Mouse (Mus musculus): ENCODE results near the gene Fam160b1. TPM values are rescaled to one million over a fixed set of nuclear protein-coding genes. Genes with fewer than 3 reads are reported as not detected.

The Fam160b1 gene
- polyA plus RNA-seq, 1 experiment from 2014 or later, result 13.1 TPM

- Histone ChIP-seq H3K4me1 (peaks cover 17% of the 10 kb centered on the region), H3K4me3 (no peak overlapping the region), H3K9me3 (0 out of 2 replicates have a peak, but pooled peaks cover 5% of the 10 kb centered on the region), H3K27ac (replicated peaks) (no peak overlapping the region), H3K36me3 (replicated peaks) (no peaks in the 10 kb centered on the region), H3K27me3 (replicated peaks; ENCODE audit: low read depth, poor library complexity, severe bottlenecking) (no peaks in the 10 kb centered on the region)
- WGBS, result 92% methylated on average over 10 of the region's 10 CpGs
- DNase-seq (ENCODE audit: low spot score), result no peak
These were observed 7.3 kb upstream of the Fam160b1 start for GRCm38 (mm10) chr19:57353228-57353627.

DNA sequence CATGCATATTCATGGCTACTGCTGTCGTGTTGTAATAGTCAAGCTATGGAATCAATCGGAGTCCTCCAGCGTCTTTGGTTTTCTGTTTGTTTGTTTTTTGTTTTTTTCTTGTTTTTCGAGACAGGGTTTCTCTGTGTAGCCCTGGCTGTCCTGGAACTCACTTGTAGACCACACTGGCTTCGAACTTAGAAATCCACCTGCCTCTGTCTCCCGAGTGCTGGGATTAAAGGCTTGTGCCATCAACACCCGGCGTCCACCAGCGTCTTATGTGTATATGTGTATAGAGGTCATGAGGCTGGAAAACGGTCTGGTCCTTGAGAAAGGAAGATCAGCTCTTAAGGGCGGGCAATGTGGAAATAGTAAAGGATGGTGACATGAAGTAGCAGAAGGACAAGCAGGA, 6.4 kb upstream of the Fam160b1 start:
- H3K4me3 ChIP-seq, result no peak overlapping the region
- no peak for DNase-seq (ENCODE audit: low spot score)
- H3K9me3 ChIP-seq, result no peaks in the 10 kb centered on the region
- H3K27me3 ChIP-seq (replicated peaks; ENCODE audit: low read depth, poor library complexity, severe bottlenecking), result no peaks in the 10 kb centered on the region
- no peak overlapping the region for H3K27ac ChIP-seq (replicated peaks)
- H3K36me3 ChIP-seq (replicated peaks), result no peaks in the 10 kb centered on the region
- peaks cover 22% of the 10 kb centered on the region for H3K4me1 ChIP-seq
- 95% methylated on average over 11 of the region's 11 CpGs for WGBS

DNA sequence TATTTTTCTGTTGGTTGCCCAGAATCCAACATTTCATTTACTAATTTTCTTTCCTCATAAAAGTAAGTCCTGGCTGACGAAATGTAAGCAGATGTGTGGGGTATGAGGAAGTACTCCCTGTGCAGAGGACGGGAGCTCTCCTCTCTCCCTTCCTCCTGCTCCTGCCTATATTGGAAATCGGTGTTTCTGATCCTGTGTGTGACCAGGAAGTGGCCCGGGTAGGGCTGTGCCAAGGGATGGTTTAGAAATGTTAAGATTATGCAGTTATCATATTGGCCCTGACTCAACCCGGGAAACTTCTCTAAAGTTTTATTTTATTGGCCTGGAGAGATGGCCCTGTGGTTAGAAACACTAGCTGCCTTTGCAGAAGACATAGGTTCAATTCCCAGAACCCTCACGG, 5.8 kb upstream of the Fam160b1 start:
- Histone ChIP-seq H3K36me3 (replicated peaks) (no peaks in the 10 kb centered on the region), H3K4me3 (no peak overlapping the region), H3K27ac (replicated peaks) (no peak overlapping the region), H3K9me3 (no peaks in the 10 kb centered on the region), H3K4me1 (peaks cover 28% of the 10 kb centered on the region), H3K27me3 (replicated peaks; ENCODE audit: low read depth, poor library complexity, severe bottlenecking) (no peaks in the 10 kb centered on the region)
- WGBS, result 90% methylated on average over 6 of the region's 6 CpGs
- DNase-seq (ENCODE audit: low spot score), result no peak

DNA sequence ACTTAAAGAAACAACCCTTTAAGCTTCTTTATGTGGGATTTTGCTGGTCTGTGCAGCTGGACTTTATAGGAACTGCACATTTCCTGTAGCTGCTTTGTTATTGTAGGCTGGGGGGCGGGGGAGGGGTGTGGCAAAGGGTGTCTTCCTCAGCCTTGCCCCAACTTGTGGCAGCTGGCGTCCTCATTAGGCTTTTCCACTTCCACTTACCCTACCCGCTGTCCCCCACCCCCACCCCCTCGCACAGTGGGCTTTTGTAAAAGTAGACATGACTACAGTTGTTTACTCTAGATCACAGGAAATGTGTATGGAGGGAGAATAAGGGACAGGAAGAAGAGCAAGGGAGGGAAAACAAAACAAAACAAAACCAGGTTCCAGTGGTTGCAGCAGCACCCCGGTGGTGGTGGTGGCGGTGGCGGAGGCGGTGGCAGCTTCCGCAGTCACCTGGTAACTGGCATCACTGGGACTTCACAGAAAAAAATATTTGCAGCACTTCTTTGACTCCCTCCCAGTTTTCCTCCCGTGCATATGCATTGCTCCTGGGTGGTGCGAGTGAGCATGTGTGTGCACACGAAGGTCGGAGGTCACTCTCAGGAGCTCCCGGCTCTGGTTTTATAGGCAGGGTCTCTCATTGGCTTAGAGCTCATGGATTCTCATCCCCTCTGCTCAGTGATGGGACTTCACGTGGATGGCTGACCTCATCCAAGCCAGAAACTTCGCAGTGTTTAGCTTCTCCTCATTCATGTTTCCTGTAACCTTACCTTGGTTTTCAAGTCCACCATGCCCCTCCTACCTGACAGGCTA, 4.8 kb upstream of the Fam160b1 start:
- Histone ChIP-seq H3K4me3 (no peak overlapping the region), H3K9me3 (no peaks in the 10 kb centered on the region), H3K36me3 (replicated peaks) (no peaks in the 10 kb centered on the region), H3K4me1 (peaks cover 35% of the 10 kb centered on the region), H3K27ac (replicated peaks) (peak overlapping the region; percentile 61; the same call in 1 of the 2 replicates), H3K27me3 (replicated peaks; ENCODE audit: low read depth, poor library complexity, severe bottlenecking) (no peaks in the 10 kb centered on the region)
- WGBS, result 77% methylated on average over 16 of the region's 16 CpGs
- peak; percentile 31 for DNase-seq (ENCODE audit: low spot score)

DNA sequence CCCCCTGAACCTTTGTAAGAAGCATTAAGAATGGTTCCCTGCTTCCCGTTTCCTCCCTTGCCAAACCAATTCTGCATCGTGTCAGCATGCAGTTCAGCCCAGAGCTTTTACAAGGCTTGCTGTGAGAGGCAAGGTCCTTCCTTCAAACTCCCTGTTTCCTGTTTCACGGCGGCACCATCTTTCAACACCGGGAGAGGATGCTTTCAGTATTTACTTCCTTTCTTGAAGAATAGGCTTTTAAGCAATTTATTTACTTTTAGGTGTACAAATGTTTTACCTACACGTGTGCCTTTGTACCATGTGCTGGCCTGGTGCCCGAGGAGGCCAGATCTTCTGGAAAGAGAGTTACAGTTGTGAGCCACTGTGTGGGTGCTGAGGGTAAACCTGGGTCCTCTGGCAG, 4.2 kb upstream of the Fam160b1 start:
- DNase-seq (ENCODE audit: low spot score), result no peak
- WGBS, result 87% methylated on average over 7 of the region's 7 CpGs
- Histone ChIP-seq H3K4me1 (peaks cover 35% of the 10 kb centered on the region), H3K27me3 (replicated peaks; ENCODE audit: low read depth, poor library complexity, severe bottlenecking) (no peaks in the 10 kb centered on the region), H3K9me3 (no peaks in the 10 kb centered on the region), H3K36me3 (replicated peaks) (no peaks in the 10 kb centered on the region), H3K4me3 (no peak overlapping the region), H3K27ac (replicated peaks) (no peak overlapping the region)

- H3K36me3 ChIP-seq (replicated peaks), result no peaks in the 10 kb centered on the region
- H3K27me3 ChIP-seq (replicated peaks; ENCODE audit: low read depth, poor library complexity, severe bottlenecking), result no peaks in the 10 kb centered on the region
- no peak overlapping the region for H3K27ac ChIP-seq (replicated peaks)
- DNase-seq (ENCODE audit: low spot score), result no peak
- WGBS, result 91% methylated on average over 6 of the region's 6 CpGs
- H3K4me1 ChIP-seq, result peaks cover 38% of the 10 kb centered on the region
- H3K9me3 ChIP-seq, result no peaks in the 10 kb centered on the region
- no peak overlapping the region for H3K4me3 ChIP-seq
These were observed 3.2 kb upstream of the Fam160b1 start for GRCm38 (mm10) chr19:57357244-57357643.

DNA sequence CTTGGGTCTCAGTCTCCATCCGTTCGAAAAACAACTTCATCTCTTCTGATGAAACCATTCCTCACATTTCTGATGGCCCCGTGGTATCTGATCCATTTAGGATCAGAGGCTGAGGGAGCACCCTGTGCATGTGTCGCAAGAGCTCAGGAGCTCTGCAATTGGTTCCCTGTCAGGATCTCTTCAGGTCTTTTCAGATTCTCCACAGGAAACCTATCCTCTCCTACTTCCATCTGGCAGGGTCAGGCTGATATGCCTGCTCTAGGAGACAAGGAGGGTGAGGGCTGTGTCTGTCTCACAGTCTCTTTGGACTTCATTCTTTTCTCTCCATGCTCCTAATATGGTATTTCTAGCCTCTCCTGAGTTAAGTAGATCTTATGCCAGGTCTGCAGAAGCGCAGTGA, 2.7 kb upstream of the Fam160b1 start:
- WGBS, result 93% methylated on average over 5 of the region's 5 CpGs
- no peaks in the 10 kb centered on the region for H3K9me3 ChIP-seq
- no peaks in the 10 kb centered on the region for H3K36me3 ChIP-seq (replicated peaks)
- H3K27ac ChIP-seq (replicated peaks), result peak overlapping the region; percentile 44; the same call in 1 of the 2 replicates
- H3K4me1 ChIP-seq, result peaks cover 41% of the 10 kb centered on the region
- DNase-seq (ENCODE audit: low spot score), result no peak
- no peaks in the 10 kb centered on the region for H3K27me3 ChIP-seq (replicated peaks; ENCODE audit: low read depth, poor library complexity, severe bottlenecking)
- no peak overlapping the region for H3K4me3 ChIP-seq

GRCm38 (mm10) chr19:57358322-57358721, 2.2 kb upstream of the Fam160b1 start:
- H3K4me3 ChIP-seq, result no peak overlapping the region
- H3K4me1 ChIP-seq, result peaks cover 46% of the 10 kb centered on the region
- H3K9me3 ChIP-seq, result no peaks in the 10 kb centered on the region
- H3K36me3 ChIP-seq (replicated peaks), result no peaks in the 10 kb centered on the region
- DNase-seq (ENCODE audit: low spot score), result peak; percentile 32
- WGBS, result 82% methylated on average over 12 of the region's 12 CpGs
- peak overlapping the region; percentile 44; the same call in 1 of the 2 replicates for H3K27ac ChIP-seq (replicated peaks)
- no peaks in the 10 kb centered on the region for H3K27me3 ChIP-seq (replicated peaks; ENCODE audit: low read depth, poor library complexity, severe bottlenecking)

DNA sequence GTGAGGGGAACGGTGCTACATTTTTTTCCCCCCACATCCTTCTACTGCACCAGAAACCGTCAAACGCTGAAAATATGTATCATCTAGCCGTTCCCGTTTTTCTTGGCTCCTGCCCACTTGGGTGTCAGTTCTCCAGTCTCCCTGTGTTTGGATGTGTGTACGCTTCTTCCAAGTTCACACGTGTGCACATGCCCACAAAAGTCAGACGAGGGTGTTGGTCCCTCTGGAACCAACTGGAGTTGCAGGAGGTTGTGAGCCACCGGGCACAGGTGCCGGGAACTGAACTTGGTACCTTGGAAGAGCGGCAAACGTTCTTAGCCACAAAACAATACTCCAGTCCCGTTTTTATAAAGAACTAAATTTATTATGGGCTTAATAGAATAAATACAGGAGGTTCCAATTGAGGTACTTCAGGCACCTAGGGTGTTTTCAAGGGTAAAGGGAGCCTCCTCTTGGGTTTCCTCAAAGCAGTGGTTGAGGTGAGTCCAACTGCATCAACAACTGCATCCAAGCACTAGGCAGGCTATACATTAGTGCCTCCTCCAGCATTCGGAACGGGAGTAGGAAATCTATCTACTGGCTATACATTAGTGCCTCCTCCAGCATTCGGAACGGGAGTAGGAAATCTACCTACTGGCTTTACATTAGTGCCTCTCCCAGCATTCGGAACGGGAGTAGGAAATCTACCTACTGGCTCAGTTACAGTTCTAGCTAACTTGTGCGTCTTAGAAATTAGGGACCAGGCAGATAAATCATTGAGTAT, 1.5 kb upstream of the Fam160b1 start:
- peak overlapping the region; percentile 98; the same call in 1 of the 2 replicates for H3K4me3 ChIP-seq
- no peak overlapping the region for H3K27ac ChIP-seq (replicated peaks)
- H3K4me1 ChIP-seq, result peaks cover 53% of the 10 kb centered on the region
- WGBS, result 95% methylated on average over 20 of the region's 20 CpGs
- no peaks in the 10 kb centered on the region for H3K9me3 ChIP-seq
- H3K27me3 ChIP-seq (replicated peaks; ENCODE audit: low read depth, poor library complexity, severe bottlenecking), result no peaks in the 10 kb centered on the region
- DNase-seq (ENCODE audit: low spot score), result no peak
- H3K36me3 ChIP-seq (replicated peaks), result no peaks in the 10 kb centered on the region

GRCm38 (mm10) chr19:57359701-57360326, 666 bp upstream of the Fam160b1 start:
- DNase-seq (ENCODE audit: low spot score), result no peak
- H3K36me3 ChIP-seq (replicated peaks), result no peaks in the 10 kb centered on the region
- no peaks in the 10 kb centered on the region for H3K27me3 ChIP-seq (replicated peaks; ENCODE audit: low read depth, poor library complexity, severe bottlenecking)
- 59% methylated on average over 10 of the region's 10 CpGs for WGBS
- peak overlapping the region; percentile 99 for H3K27ac ChIP-seq (replicated peaks)
- no peaks in the 10 kb centered on the region for H3K9me3 ChIP-seq
- peaks cover 61% of the 10 kb centered on the region for H3K4me1 ChIP-seq
- H3K4me3 ChIP-seq, result peak overlapping the region; percentile 98

GRCm38 (mm10) chr19:57361131-57361938, 855 bp downstream of the Fam160b1 start:
- WGBS, result under 1% methylated on average over 78 of the region's 78 CpGs
- DNase-seq (ENCODE audit: low spot score), result peak; percentile 78
- H3K4me1 ChIP-seq, result peaks cover 65% of the 10 kb centered on the region
- H3K9me3 ChIP-seq, result no peaks in the 10 kb centered on the region
- peak overlapping the region; percentile 98 for H3K4me3 ChIP-seq
- no peaks in the 10 kb centered on the region for H3K27me3 ChIP-seq (replicated peaks; ENCODE audit: low read depth, poor library complexity, severe bottlenecking)
- no peaks in the 10 kb centered on the region for H3K36me3 ChIP-seq (replicated peaks)
- peak overlapping the region; percentile 99 for H3K27ac ChIP-seq (replicated peaks)

DNA sequence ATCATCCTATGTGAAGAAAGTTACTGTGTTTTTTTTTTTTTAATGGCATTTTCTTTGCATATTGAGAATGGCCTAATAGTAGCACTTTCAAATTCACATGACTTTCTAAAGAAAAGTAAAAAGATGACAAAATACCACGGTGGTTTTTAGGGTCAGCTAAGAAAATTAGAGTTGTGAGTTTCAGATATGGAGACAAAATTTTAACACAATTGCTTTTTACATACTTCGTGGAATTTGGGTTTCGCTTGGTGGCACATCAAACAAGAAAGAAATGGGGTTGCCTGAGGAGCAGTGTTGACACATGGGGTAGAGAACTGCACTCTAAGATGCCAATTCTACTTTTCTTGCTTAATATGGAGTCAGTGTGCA, 1.4 kb downstream of the Fam160b1 start:
- Histone ChIP-seq H3K36me3 (replicated peaks) (no peaks in the 10 kb centered on the region), H3K27ac (replicated peaks) (peak overlapping the region; percentile 99), H3K27me3 (replicated peaks; ENCODE audit: low read depth, poor library complexity, severe bottlenecking) (no peaks in the 10 kb centered on the region), H3K9me3 (no peaks in the 10 kb centered on the region), H3K4me1 (peaks cover 71% of the 10 kb centered on the region), H3K4me3 (peak overlapping the region; percentile 98)
- WGBS, result 22% methylated on average over 3 of the region's 3 CpGs
- DNase-seq (ENCODE audit: low spot score), result no peak

Data from embryonic facial prominence, embryonic 10.5 days (tissue).